Mouse (Mus musculus): Measurements from ENCODE around the gene Maea.

GRCm38 (mm10) chr5:33334381-33335272 lies 682 bp upstream of the Maea start:
- TF ChIP-seq CTCF (IDR thresholded peaks at IDR 0.05; ENCODE audit: extremely low read depth, insufficient read length, insufficient replicate concordance, low read depth, low read length) (no peak), POLR2A (IDR thresholded peaks at IDR 0.05; ENCODE audit: low read depth, low read length) (no peak)
